Mouse (Mus musculus) ES-E14 (cell line): Measurements from ENCODE around the gene Ptx4. TPM values are rescaled to one million over a fixed set of nuclear protein-coding genes. Genes with fewer than 3 reads are reported as not detected.

Experiments
- DNase-seq: peaks from one replicate; pipeline ENCODE4 v3.0.0-alpha.2; 2013; ENCODE audit warnings: low read depth, low spot score
- H3K27ac ChIP-seq: 2 replicates; pipeline ENCODE4 v1.5.1; 2012; ENCODE audit warnings: low read depth, mild to moderate bottlenecking, low read length, moderate library complexity, mixed read lengths; ENCODE audit not compliant: poor library complexity, insufficient read depth, severe bottlenecking
- H3K36me3 ChIP-seq: 2 replicates; pipeline ENCODE4 v1.6.1; 2012; ENCODE audit warnings: mild to moderate bottlenecking, low read length, moderate library complexity, mixed read lengths; ENCODE audit not compliant: control insufficient read depth, poor library complexity, insufficient read depth, severe bottlenecking
- H3K4me1 ChIP-seq, 2 experiments: fragments of 150-350 bp in 1 of 2; sonication (generic) in 1 of 2; 2 replicates each; pipeline ENCODE4 v1.6.1; 2012; ENCODE audit warnings: low read length in 2 of 2, mild to moderate bottlenecking in 1 of 2, mixed read lengths in 1 of 2; ENCODE audit not compliant: control insufficient read depth in 2 of 2, insufficient read depth in 2 of 2, poor library complexity in 1 of 2
- H3K4me3 ChIP-seq, 2 experiments: fragments of 150-350 bp in 1 of 2; sonication (generic) in 1 of 2; 2 replicates each; pipeline ENCODE4 v1.5.1; 2012; ENCODE audit warnings: low read length in 2 of 2, low read depth in 1 of 2, mild to moderate bottlenecking in 1 of 2, mixed read lengths in 1 of 2; ENCODE audit not compliant: insufficient read depth in 1 of 2, poor library complexity in 1 of 2, severe bottlenecking in 1 of 2
- H3K9ac ChIP-seq: 2 replicates; pipeline ENCODE4 v1.6.1; 2012; ENCODE audit warnings: low read depth, mild to moderate bottlenecking, low read length, mixed read lengths; ENCODE audit not compliant: poor library complexity, insufficient read depth, severe bottlenecking
- H3K9me3 ChIP-seq: fragments of 150-350 bp; sonication (generic); 2 replicates; pipeline ENCODE4 v1.6.1; 2012; ENCODE audit warnings: low read depth, mild to moderate bottlenecking, low read length; ENCODE audit not compliant: control insufficient read depth, insufficient read depth
- CHD2 ChIP-seq: IDR thresholded peaks from 2 replicates; pipeline ENCODE4 v1.6.1; 2014; ENCODE audit warnings: mild to moderate bottlenecking, low read depth, low read length, inconsistent platforms
- HCFC1 ChIP-seq: IDR thresholded peaks from 2 replicates; pipeline ENCODE4 v1.6.1; 2012; ENCODE audit warnings: low read length, inconsistent platforms, borderline replicate concordance; ENCODE audit not compliant: insufficient read depth
- MAFK ChIP-seq: IDR thresholded peaks from 2 replicates; pipeline ENCODE4 v1.6.1; 2014; ENCODE audit warnings: mild to moderate bottlenecking, low read depth, low read length, inconsistent platforms; ENCODE audit not compliant: insufficient read depth
- ZC3H11A ChIP-seq: IDR thresholded peaks from 2 replicates; pipeline ENCODE4 v1.6.1; 2012; ENCODE audit warnings: low read depth, mild to moderate bottlenecking, inconsistent platforms, low read length, borderline replicate concordance
- ZNF384 ChIP-seq: IDR thresholded peaks from 2 replicates; pipeline ENCODE4 v1.6.1; 2012; ENCODE audit warnings: low read depth, low read length, inconsistent platforms
- in situ Hi-C, 2 experiments: fragments of 600-800 bp; cut with MboI; formaldehyde crosslinking; loops; one replicate each; pipeline ENCODE4 v1.15.1; 2025; ENCODE audit warnings: low sequenced_read_pairs in 2 of 2, inconsistent platforms in 1 of 2; ENCODE audit not compliant: unreplicated experiment in 2 of 2
- total RNA-seq: library from RNA; depleted of rRNA; stranded (reverse); fragments of 300-350 nt; gene quantifications from 2 replicates; pipeline ENCODE4 v1.2.3, GENCODE M21; 2012

Ptx4 gene
- total RNA-seq, 1 experiment, result not detected

GRCm38 (mm10) chr17:25101338-25101737, 19.2 kb upstream of the Ptx4 start:
- in situ Hi-C loops, result no loop called here
- H3K9ac ChIP-seq, result no peak overlapping the region
- no peaks in the 10 kb centered on the region for H3K9me3 ChIP-seq
- no peaks in the 10 kb centered on the region for H3K4me1 ChIP-seq
- H3K27ac ChIP-seq, result no peak overlapping the region
- H3K4me3 ChIP-seq, result no peak overlapping the region
- H3K36me3 ChIP-seq, result peaks cover 48% of the 10 kb centered on the region
- TF ChIP-seq ZNF384, result no peak
- TF ChIP-seq MAFK, result no peak
- no peak for TF ChIP-seq HCFC1
- no peak for TF ChIP-seq CHD2
- TF ChIP-seq ZC3H11A, result no peak
- DNase-seq, result no peak

- H3K9ac ChIP-seq, result no peak overlapping the region
- H3K9me3 ChIP-seq, result no peaks in the 10 kb centered on the region
- no peak for DNase-seq
- in situ Hi-C loops, result no loop called here
- peaks cover 43% of the 10 kb centered on the region for H3K36me3 ChIP-seq
- no peak overlapping the region for H3K27ac ChIP-seq
- H3K4me1 ChIP-seq, result no peaks in the 10 kb centered on the region
- no peak for TF ChIP-seq ZC3H11A
- no peak for TF ChIP-seq CHD2
- no peak for TF ChIP-seq ZNF384
- TF ChIP-seq HCFC1, result no peak
- no peak for TF ChIP-seq MAFK
- no peak overlapping the region for H3K4me3 ChIP-seq
Observed at GRCm38 (mm10) chr17:25107786-25108185, 12.8 kb upstream of the Ptx4 start.

DNA sequence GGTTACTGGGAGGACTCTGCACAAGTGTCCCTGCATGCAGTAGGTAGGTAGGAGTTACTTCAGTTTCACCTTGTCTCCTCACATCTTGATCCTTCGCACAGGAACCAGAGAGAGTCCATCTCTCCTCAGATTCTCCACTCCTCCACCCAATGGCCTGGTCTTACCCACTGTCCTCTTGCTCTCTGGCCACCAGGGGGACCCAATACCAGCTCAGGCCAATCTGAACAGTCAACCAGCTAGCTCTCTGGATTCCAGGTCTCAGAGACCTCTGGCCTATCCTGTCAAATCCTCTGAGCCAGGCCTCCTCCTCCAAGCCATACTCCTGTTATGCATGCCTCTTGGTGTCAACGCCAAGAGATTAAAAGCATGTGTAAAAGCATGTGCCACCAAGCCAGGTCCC, 11.0 kb upstream of the Ptx4 start:
- no peak overlapping the region for H3K9ac ChIP-seq
- no peak overlapping the region for H3K4me3 ChIP-seq
- no peak overlapping the region for H3K27ac ChIP-seq
- in situ Hi-C loops, result no loop called here
- DNase-seq, result peak; percentile 39
- peaks cover 47% of the 10 kb centered on the region; the same call in 1 of the 2 replicates for H3K36me3 ChIP-seq
- no peaks in the 10 kb centered on the region for H3K4me1 ChIP-seq
- no peaks in the 10 kb centered on the region for H3K9me3 ChIP-seq
- no peak for TF ChIP-seq ZNF384
- no peak for TF ChIP-seq MAFK
- TF ChIP-seq ZC3H11A, result no peak
- no peak for TF ChIP-seq HCFC1
- TF ChIP-seq CHD2, result no peak

DNA sequence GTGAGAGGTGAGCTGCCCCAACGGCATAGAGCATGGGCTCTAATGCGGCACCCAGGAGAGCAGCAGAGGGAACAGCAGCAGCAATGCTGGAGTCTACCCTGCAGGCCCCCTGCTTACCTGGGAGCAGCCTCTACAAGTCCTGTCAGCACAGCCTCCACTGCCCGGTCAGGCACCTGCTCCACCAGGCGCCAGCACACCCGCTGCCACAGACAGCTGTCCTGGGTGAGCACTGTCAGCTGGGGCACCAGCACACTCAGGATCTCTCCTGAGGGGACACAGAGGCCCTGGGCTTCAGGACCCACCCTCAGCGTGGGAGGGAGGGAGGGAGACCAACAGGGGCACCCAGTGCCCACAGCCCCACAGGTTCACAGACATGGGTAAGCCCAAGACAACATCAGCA, 10.0 kb upstream of the Ptx4 start:
- DNase-seq, result no peak
- no peak overlapping the region for H3K4me3 ChIP-seq
- in situ Hi-C loops, result no loop called here
- no peak overlapping the region for H3K27ac ChIP-seq
- H3K9ac ChIP-seq, result no peak overlapping the region
- no peaks in the 10 kb centered on the region for H3K9me3 ChIP-seq
- no peak for TF ChIP-seq ZNF384
- TF ChIP-seq MAFK, result no peak
- no peak for TF ChIP-seq CHD2
- no peak for TF ChIP-seq HCFC1
- TF ChIP-seq ZC3H11A, result no peak
- H3K36me3 ChIP-seq, result peaks cover 38% of the 10 kb centered on the region; the same call in 1 of the 2 replicates
- H3K4me1 ChIP-seq, result peaks cover 2 to 5% of the 10 kb centered on the region in 2 experiments; a peak in 3 of 4 replicates

DNA sequence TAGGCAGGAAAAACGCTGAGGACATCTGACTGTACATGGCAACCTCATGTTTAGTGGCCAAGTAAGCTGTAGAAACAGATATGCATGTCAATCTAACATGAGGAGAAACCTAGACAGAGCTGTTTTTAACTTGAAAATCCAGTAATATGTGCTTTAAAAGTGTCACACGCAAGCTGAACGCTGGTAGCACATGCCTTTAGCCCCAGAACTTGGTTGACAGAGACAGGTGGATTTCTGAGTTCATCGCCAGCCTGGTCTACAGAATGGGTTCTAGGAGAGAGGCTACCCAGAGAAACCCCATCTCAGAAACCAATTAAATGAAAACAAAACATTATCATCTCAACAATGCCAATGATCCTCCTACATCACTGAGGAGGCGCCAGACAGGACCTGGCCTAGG, 9.3 kb upstream of the Ptx4 start:
- Histone ChIP-seq H3K9ac (no peak overlapping the region), H3K27ac (no peak overlapping the region), H3K36me3 (peaks cover 34% of the 10 kb centered on the region; the same call in 1 of the 2 replicates), H3K4me3 (no peak overlapping the region), H3K9me3 (no peaks in the 10 kb centered on the region), H3K4me1 (peaks cover 2 to 7% of the 10 kb centered on the region in 2 experiments; a peak in 3 of 4 replicates)
- DNase-seq, result no peak
- in situ Hi-C loops, result no loop called here
- TF ChIP-seq ZNF384 (no peak), HCFC1 (no peak), ZC3H11A (no peak), MAFK (no peak), CHD2 (no peak)
